Mouse (Mus musculus): ENCODE measurements at regions not wholly inside any gene's neighbourhood (a gene's known extent, or its start where the extent isn't known, plus 50 kb on each side); places are given as distances from the start of the nearest gene placed in this dataset.
A peak's percentile ranks its signal among the peaks of the same experiment; 100 is the strongest.

GRCm38 (mm10) chrX:85481326-85481725 is 92.5 kb upstream of the Tab3 start:
- no peak for DNase-seq

GRCm38 (mm10) chrX:85496943-85497342 is 76.9 kb upstream of the Tab3 start:
- DNase-seq = peak in 1 of 2 experiments; percentile 5

Data from cerebellum, adult 18-20 months (tissue).